Mouse (Mus musculus): ENCODE measurements around the gene Mfsd2a. TPM values are rescaled to one million over a fixed set of nuclear protein-coding genes. Genes with fewer than 3 reads are reported as not detected.

Gene Mfsd2a
- 1.6 TPM for total RNA-seq (2023)

DNA sequence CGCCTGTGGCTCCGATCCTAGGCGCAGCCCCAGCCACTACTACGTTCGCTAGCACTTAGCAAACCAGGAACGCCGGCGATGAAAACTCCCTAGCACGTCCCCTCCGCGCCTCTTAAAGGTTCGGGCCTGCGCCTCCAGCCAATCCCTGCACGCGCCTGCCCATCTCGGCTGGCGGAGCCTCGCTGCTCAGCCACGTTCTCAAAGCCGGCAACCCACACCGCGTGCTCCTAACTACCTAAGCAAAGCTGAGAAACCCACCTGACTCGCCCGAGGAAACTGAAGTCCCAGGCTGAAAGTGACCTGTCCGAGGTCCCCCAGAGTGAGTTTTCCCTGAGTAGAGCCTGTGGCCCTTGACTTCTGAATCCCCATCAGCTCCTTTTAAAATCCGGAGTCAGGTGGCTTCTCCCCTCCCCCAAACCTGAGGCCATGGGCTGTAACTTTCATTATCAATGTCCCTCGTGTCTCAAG, at the start of gene Mfsd2a:
Gene Mfsd2a, minus strand, starts transcription at position 89 of the 468 bp plus-strand sequence.

GRCm38 (mm10) chr4:122995404-122996220, 34.6 kb upstream of the Mfsd2a start, which contains the start of gene Mycl:
Gene Mycl, plus strand, starts transcription at chr4:122995652.

Other genes with a start within 250 kb of the Mfsd2a start
- 39.9 TPM for gene Ppt1, start 124.9 kb downstream of the Mfsd2a start, total RNA-seq (2023)
- gene Cap1, start 75.1 kb downstream of the Mfsd2a start, total RNA-seq (2023) = 322 TPM
- gene Mycl, start 34.5 kb upstream of the Mfsd2a start, total RNA-seq (2023) = 0.53 TPM
- gene Trit1, start 55.4 kb upstream of the Mfsd2a start, total RNA-seq (2023) = 15.3 TPM
- not detected for gene Bmp8b, start 144.0 kb upstream of the Mfsd2a start, total RNA-seq (2023)
- gene Oxct2b, start 155.1 kb upstream of the Mfsd2a start, total RNA-seq (2023) = not detected
- 55.0 TPM for gene Ppie, start 178.8 kb upstream of the Mfsd2a start, total RNA-seq (2023)
- not detected for gene Hpcal4, start 222.0 kb upstream of the Mfsd2a start, total RNA-seq (2023)
- gene Nt5c1a, start 240.3 kb upstream of the Mfsd2a start, total RNA-seq (2023) = not detected